Mouse (Mus musculus) lung, postnatal 0 days (tissue): ENCODE measurements around the gene Pkdcc. TPM values are rescaled to one million over a fixed set of nuclear protein-coding genes. Genes with fewer than 3 reads are reported as not detected.
A peak's percentile ranks its signal among the peaks of the same experiment; 100 is the strongest.

Experiments used
- ATAC-seq: fragments of 200-750 bp; cut with Nextera tagmentation; 2 replicates; pipeline ENCODE4 v1.8.0; 2017; ENCODE audit warnings: moderate library complexity
- DNase-seq: peaks from one replicate; pipeline ENCODE4 v3.0.0-alpha.2; 2016; ENCODE audit warnings: low spot score
- H3K27ac ChIP-seq: fragments of 300-500 bp; sonication (generic); 2 replicates; pipeline ENCODE4 v1.5.1; 2014; ENCODE audit warnings: antibody characterized with exemption, mild to moderate bottlenecking, low read length, mixed read lengths
- H3K27me3 ChIP-seq: fragments of 300-500 bp; sonication (generic); replicated peaks from 2 replicates; pipeline ENCODE4 v1.6.1; 2014; ENCODE audit warnings: low read length, mixed read lengths; ENCODE audit not compliant: insufficient read depth
- H3K36me3 ChIP-seq: fragments of 300-500 bp; sonication (generic); 2 replicates; pipeline ENCODE4 v1.6.1; 2014; ENCODE audit warnings: low read length, mixed read lengths; ENCODE audit not compliant: insufficient read depth
- H3K4me1 ChIP-seq: fragments of 300-500 bp; sonication (generic); 2 replicates; pipeline ENCODE4 v1.6.1; 2014; ENCODE audit warnings: antibody characterized with exemption, low read depth, low read length, mixed read lengths; ENCODE audit not compliant: insufficient read depth
- H3K4me2 ChIP-seq: fragments of 300-500 bp; sonication (generic); replicated peaks from 2 replicates; pipeline ENCODE4 v1.6.1; 2014; ENCODE audit warnings: low read depth, mild to moderate bottlenecking, low read length, moderate library complexity, mixed read lengths
- H3K4me3 ChIP-seq: fragments of 300-500 bp; sonication (generic); 2 replicates; pipeline ENCODE4 v1.5.1; 2014; ENCODE audit warnings: low read depth, low read length
- H3K9ac ChIP-seq: fragments of 300-500 bp; sonication (generic); replicated peaks from 2 replicates; pipeline ENCODE4 v1.6.1; 2014; ENCODE audit warnings: low read depth, mild to moderate bottlenecking
- H3K9me3 ChIP-seq: fragments of 300-500 bp; sonication (generic); 2 replicates; pipeline ENCODE4 v1.6.1; 2016; ENCODE audit warnings: low read length, mixed read lengths
- CTCF ChIP-seq: IDR thresholded peaks from 2 replicates; pipeline ENCODE4 v1.5.1; 2016; ENCODE audit warnings: antibody characterized with exemption, mild to moderate bottlenecking
- EP300 ChIP-seq: IDR thresholded peaks from 2 replicates; pipeline ENCODE4 v1.6.1; 2016; ENCODE audit warnings: antibody characterized with exemption, mild to moderate bottlenecking, control low read depth
- WGBS: fragments of 180-500 bp; shearing (Covaris S2); extraction: QIAGEN DNeasy Blood & Tissue Kit; methylation state at CpG from one replicate; pipeline ENCODE4 v1.1.7; 2014; 5-methylcytosine and 5-hydroxymethylcytosine counted together
- polyA plus RNA-seq: library from polyadenylated mRNA; unstranded; fragments of >200 nt; fragmentation: Nextera tagmentation; extraction: Ambion mirVana; gene quantifications from 2 replicates; pipeline ENCODE4 v1.2.1, GENCODE M21; 2015

Pkdcc gene
- polyA plus RNA-seq, 1 experiment from 2014 or later = 3.6 TPM

DNA sequence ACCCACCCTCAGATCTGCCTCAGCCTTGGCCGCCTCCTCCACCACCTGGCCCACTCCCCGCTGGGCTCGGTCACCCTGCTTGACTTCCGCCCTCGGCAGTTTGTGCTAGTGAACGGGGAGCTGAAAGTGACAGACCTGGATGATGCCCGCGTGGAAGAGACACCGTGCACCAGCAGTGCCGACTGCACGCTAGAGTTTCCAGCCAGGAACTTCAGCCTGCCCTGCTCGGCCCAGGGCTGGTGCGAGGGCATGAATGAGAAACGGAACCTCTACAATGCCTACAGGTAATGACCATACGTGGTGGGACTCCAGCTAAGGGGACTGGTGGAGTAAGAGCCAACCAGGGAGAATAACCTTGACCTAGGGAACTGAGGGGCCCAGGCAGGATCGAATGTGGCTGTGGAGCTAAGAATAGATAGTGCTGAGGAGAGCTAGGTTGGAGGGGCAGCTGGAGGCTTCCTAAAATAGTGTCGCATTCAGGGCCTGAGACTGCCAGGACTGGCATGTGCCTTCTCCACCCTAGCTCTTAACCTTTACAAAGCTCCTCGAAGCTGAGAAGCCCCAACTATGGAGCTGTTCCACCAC lies 6.0 kb downstream of the Pkdcc start:
- H3K9ac ChIP-seq = no peak overlapping the region
- H3K36me3 ChIP-seq = peaks cover 6% of the 10 kb centered on the region; the same call in 1 of the 2 replicates
- no peak for TF ChIP-seq CTCF
- no peak for TF ChIP-seq EP300
- H3K4me2 ChIP-seq = no peak overlapping the region
- ATAC-seq (no peak), DNase-seq (no peak)
- no peak overlapping the region for H3K4me3 ChIP-seq
- no peaks in the 10 kb centered on the region for H3K27me3 ChIP-seq
- peaks cover 15% of the 10 kb centered on the region; the same call in 1 of the 2 replicates for H3K4me1 ChIP-seq
- H3K27ac ChIP-seq = no peak overlapping the region
- H3K9me3 ChIP-seq = no peaks in the 10 kb centered on the region
- 87% methylated on average over 18 of the region's 18 CpGs for WGBS

DNA sequence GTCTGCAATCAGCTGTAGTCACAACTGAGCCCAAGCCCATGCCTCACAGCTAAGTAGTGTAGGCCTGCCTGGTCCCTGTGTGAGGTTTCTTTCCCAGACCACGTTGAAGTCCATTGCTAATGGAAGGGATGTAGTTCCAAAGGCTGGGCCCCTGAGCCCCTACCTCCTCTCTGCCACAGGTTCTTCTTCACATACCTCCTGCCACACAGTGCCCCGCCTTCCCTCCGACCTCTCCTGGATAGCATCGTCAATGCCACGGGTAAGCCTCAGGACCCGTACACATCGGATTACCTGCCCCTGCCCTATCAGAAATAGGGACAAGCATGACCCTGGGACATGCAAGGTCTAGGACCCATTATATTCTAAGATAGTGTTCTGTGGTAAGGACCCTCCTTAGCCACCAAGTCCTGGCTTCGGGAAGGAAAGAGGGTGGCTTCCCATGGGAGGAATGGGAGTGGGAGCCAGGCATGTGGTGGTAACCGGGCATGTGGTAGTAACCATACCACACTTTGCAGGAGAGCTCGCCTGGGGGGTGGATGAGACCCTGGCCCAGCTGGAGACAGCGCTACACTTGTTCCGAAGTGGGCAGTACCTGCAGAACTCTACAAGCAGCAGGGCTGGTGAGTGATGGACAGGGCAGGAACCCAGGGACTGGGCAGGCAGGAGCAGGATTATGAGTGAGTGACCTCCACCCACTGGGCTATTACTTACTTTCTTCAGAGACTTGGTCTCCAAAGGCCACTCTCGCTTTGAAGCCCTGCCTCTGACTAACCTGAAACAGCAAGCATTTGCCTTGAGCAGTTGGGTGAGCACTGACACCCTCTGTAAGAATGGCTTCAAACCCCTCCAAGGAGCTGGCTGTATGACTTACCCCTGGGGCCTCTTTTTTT lies 6.8 kb downstream of the Pkdcc start:
- no peak overlapping the region for H3K27ac ChIP-seq
- H3K9me3 ChIP-seq = no peaks in the 10 kb centered on the region
- peaks cover 6% of the 10 kb centered on the region; the same call in 1 of the 2 replicates for H3K36me3 ChIP-seq
- no peaks in the 10 kb centered on the region for H3K27me3 ChIP-seq
- no peak overlapping the region for H3K4me3 ChIP-seq
- H3K4me2 ChIP-seq = no peak overlapping the region
- no peak overlapping the region for H3K9ac ChIP-seq
- DNase-seq = no peak
- peaks cover 13% of the 10 kb centered on the region; the same call in 1 of the 2 replicates for H3K4me1 ChIP-seq
- no peak for ATAC-seq
- TF ChIP-seq EP300 = no peak
- TF ChIP-seq CTCF = no peak
- WGBS = 84% methylated on average over 13 of the region's 13 CpGs

DNA sequence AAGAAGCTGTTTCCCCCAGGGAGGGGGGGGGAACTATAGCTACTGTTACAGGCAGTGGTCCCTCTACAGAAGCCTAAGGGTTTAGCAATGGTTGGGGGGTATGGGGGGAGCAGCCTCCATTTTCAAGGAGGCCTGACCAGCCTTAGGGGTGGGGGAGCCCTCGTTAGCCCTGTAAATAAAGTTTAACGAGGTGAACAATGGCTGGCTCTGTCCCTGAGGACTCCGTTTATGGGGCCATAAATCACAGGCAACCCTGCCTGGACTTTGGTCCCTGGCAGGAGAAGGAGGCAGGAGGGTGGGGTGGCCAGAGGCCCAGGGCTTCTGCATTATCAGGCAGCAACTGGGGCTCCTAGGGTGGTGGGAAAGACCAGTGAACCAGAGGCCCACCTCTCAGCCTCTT lies 7.6 kb downstream of the Pkdcc start:
- H3K4me1 ChIP-seq = peaks cover 8% of the 10 kb centered on the region; the same call in 1 of the 2 replicates
- no peak for TF ChIP-seq EP300
- TF ChIP-seq CTCF = no peak
- no peaks in the 10 kb centered on the region for H3K27me3 ChIP-seq
- no peaks in the 10 kb centered on the region for H3K9me3 ChIP-seq
- 26% methylated on average over 3 of the region's 3 CpGs for WGBS
- DNase-seq (no peak), ATAC-seq (no peak)
- peaks cover 6% of the 10 kb centered on the region; the same call in 1 of the 2 replicates for H3K36me3 ChIP-seq
- H3K4me2 ChIP-seq = no peak overlapping the region
- no peak overlapping the region for H3K27ac ChIP-seq
- no peak overlapping the region for H3K9ac ChIP-seq
- H3K4me3 ChIP-seq = no peak overlapping the region

GRCm38 (mm10) chr17:83224451-83224971 lies 9.4 kb downstream of the Pkdcc start:
- no peak for ATAC-seq
- H3K4me2 ChIP-seq = no peak overlapping the region
- no peak overlapping the region for H3K4me3 ChIP-seq
- no peaks in the 10 kb centered on the region for H3K27me3 ChIP-seq
- H3K36me3 ChIP-seq = peaks cover 6% of the 10 kb centered on the region; the same call in 1 of the 2 replicates
- no peaks in the 10 kb centered on the region for H3K4me1 ChIP-seq
- DNase-seq = no peak
- 82% methylated on average over 13 of the region's 13 CpGs for WGBS
- H3K9me3 ChIP-seq = no peaks in the 10 kb centered on the region
- no peak overlapping the region for H3K27ac ChIP-seq
- no peak overlapping the region for H3K9ac ChIP-seq
- TF ChIP-seq EP300 = no peak
- no peak for TF ChIP-seq CTCF

- no peak overlapping the region for H3K4me3 ChIP-seq
- no peak overlapping the region for H3K4me2 ChIP-seq
- H3K27me3 ChIP-seq = no peaks in the 10 kb centered on the region
- no peak overlapping the region for H3K27ac ChIP-seq
- no peaks in the 10 kb centered on the region for H3K4me1 ChIP-seq
- ATAC-seq (no peak), DNase-seq (no peak)
- 74% methylated on average over 8 of the region's 8 CpGs for WGBS
- peaks cover 6% of the 10 kb centered on the region; the same call in 1 of the 2 replicates for H3K36me3 ChIP-seq
- TF ChIP-seq CTCF = no peak
- no peak for TF ChIP-seq EP300
- H3K9ac ChIP-seq = no peak overlapping the region
- no peaks in the 10 kb centered on the region for H3K9me3 ChIP-seq
These were observed 11.4 kb downstream of the Pkdcc start for GRCm38 (mm10) chr17:83226395-83226986.

DNA sequence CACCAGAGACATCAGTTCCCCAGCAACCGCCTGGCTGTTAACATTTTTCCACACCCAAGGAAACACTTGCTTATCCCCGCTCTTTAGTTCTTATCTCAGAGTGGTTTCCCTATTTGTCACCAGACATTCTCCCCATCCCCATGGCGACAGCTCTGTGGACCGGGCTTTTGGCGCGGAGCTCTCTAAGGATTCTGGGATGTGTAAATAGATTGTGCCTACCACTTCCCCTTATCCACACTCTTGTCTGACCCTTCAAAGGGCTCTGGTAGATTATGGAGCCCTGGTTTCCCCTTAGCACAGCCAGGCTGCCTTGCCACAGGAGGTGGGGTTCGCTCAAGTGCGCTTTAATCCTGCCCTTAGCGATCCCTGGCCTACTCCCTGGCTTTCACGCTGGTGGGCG lies 16.3 kb downstream of the Pkdcc start:
- Histone ChIP-seq H3K27ac (no peak overlapping the region), H3K27me3 (no peaks in the 10 kb centered on the region), H3K9ac (no peak overlapping the region), H3K36me3 (no peaks in the 10 kb centered on the region), H3K4me1 (no peaks in the 10 kb centered on the region), H3K4me3 (no peak overlapping the region), H3K9me3 (no peaks in the 10 kb centered on the region), H3K4me2 (peak overlapping the region; percentile 25)
- DNase-seq (peak; percentile 61), ATAC-seq (peak; percentile 87)
- TF ChIP-seq EP300 (no peak), CTCF (no peak)
- 41% methylated on average over 11 of the region's 11 CpGs for WGBS
